Mouse (Mus musculus) heart, embryonic 16.5 days (tissue): ENCODE data around the gene Wdfy4. TPM values are rescaled to one million over a fixed set of nuclear protein-coding genes. Genes with fewer than 3 reads are reported as not detected.

Source experiments
- ATAC-seq: fragments of 200-750 bp; cut with Nextera tagmentation; replicated peaks from 2 replicates; pipeline ENCODE4 v1.8.0; 2017; ENCODE audit warnings: moderate number of reproducible peaks; ENCODE audit not compliant: insufficient read depth, low FRiP score; ENCODE audit errors: extremely low read depth
- H3K27ac ChIP-seq: fragments of 300-500 bp; sonication (generic); 2 replicates; pipeline ENCODE4 v1.5.1; 2014; ENCODE audit warnings: mild to moderate bottlenecking, low read length, control low read depth, moderate library complexity
- H3K27me3 ChIP-seq: fragments of 300-500 bp; sonication (generic); 2 replicates; pipeline ENCODE4 v1.6.1; 2014; ENCODE audit warnings: low read length, mixed read lengths; ENCODE audit not compliant: control insufficient read depth, insufficient read depth
- H3K36me3 ChIP-seq: fragments of 300-500 bp; sonication (generic); 2 replicates; pipeline ENCODE4 v1.6.1; 2014; ENCODE audit not compliant: control insufficient read depth, insufficient read depth
- H3K4me1 ChIP-seq: fragments of 300-500 bp; sonication (generic); 2 replicates; pipeline ENCODE4 v1.6.1; 2014; ENCODE audit warnings: low read length, mixed read lengths; ENCODE audit not compliant: control insufficient read depth, insufficient read depth
- H3K4me2 ChIP-seq: fragments of 300-500 bp; sonication (generic); 2 replicates; pipeline ENCODE4 v1.6.1; 2014; ENCODE audit warnings: low read depth, mild to moderate bottlenecking, control low read depth, low read length
- H3K4me3 ChIP-seq: fragments of 300-500 bp; sonication (generic); 2 replicates; pipeline ENCODE4 v1.5.1; 2014; ENCODE audit warnings: mild to moderate bottlenecking, control low read depth, low read length
- H3K9ac ChIP-seq: fragments of 300-500 bp; sonication (generic); 2 replicates; pipeline ENCODE4 v1.6.1; 2014; ENCODE audit warnings: low read length, control low read depth
- H3K9me3 ChIP-seq: fragments of 300-500 bp; sonication (generic); replicated peaks from 2 replicates; pipeline ENCODE4 v1.6.1; 2016; ENCODE audit warnings: low read length; ENCODE audit not compliant: control insufficient read depth
- WGBS: fragments of 180-500 bp; shearing (Covaris S2); extraction: QIAGEN DNeasy Blood & Tissue Kit; methylation state at CpG from one replicate; pipeline ENCODE4 v1.1.7; 2014; 5-methylcytosine and 5-hydroxymethylcytosine counted together
- polyA plus RNA-seq: library from polyadenylated mRNA; unstranded; fragments of >200 nt; fragmentation: Nextera tagmentation; extraction: Ambion mirVana; gene quantifications from 2 replicates; pipeline ENCODE4 v1.2.1, GENCODE M21; 2015

Gene Wdfy4
- polyA plus RNA-seq, 1 experiment from 2014 or later: 1.2 TPM

DNA sequence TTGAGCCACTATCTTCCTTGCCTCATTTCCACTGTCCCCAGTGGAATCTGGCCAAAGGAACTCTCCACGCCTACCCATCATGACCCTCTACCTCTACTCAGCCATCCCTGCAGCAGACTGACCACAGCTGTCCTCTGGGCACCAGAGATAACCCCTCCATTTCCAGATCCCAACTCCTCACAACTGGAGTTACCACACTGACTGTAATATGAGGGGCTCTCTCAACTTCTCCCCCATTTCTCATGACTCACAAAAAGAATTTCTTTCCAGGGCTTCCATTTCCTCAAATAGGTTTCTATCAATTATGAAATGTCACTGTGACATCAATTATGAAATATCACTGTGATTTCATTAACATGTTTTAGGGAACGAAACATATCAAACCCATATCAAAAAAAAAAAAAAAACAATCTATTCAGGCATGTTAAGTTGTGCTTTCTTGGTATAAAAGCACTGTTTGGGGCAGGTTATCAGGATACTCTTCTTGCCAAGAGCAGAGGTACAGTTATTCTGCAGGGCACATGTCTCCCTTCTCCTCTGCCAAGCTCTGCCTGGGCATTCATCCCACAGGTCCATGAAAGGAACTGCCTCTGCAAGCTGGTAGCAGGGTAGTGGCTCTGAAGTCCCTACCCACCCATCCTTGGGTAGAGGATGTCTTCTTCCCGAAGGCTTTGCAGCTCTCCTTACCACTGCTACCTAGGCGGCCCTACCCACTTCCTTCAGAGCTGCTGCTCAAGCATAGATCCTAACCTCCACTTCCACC, 10.1 kb downstream of the Wdfy4 start:
- WGBS: 82% methylated on average over 4 of the region's 4 CpGs
- no peak overlapping the region for H3K4me2 ChIP-seq
- H3K9me3 ChIP-seq: no peaks in the 10 kb centered on the region
- H3K27me3 ChIP-seq: no peaks in the 10 kb centered on the region
- no peak for ATAC-seq
- H3K9ac ChIP-seq: no peak overlapping the region
- no peak overlapping the region for H3K27ac ChIP-seq
- no peak overlapping the region for H3K4me3 ChIP-seq
- no peaks in the 10 kb centered on the region for H3K4me1 ChIP-seq
- H3K36me3 ChIP-seq: no peaks in the 10 kb centered on the region

DNA sequence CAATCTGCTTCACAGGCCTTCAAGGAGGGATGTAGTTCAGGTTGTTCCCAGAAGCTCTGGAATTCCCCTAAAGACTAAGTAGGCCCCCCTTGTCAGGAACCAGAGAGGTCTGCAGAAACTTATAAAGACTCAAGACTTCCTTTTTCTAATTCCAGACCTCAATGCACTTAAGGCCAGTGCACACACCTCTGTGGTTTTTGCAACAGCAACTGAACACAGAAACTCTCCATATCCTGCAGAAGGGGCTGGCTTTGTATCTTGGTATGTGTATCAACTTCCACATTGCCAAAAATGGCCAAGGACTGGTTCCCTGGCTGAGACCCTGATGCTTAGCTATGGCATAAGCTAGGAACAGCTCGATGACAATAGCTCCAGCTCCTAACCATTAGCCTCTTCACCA, 13.4 kb downstream of the Wdfy4 start:
- no peak for ATAC-seq

DNA sequence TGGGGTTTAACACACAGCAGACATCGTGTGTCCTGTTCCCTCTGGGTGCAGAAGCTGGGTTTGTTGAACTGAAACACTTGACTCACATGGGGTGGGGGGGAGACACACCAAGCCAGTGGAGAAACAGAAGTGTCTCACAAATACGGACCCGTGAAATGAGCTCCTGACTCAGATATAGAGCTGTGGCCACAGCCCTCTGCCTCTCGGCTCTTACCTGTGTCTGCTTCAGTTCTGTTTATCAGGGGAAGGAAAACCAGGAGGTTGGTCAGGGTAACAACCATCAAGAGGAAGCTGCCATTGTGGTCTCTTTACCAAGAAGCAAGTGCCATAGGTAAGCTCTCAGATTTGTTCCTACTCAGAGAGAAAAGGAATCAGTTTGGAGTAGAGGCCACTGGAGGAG, 16.6 kb downstream of the Wdfy4 start:
- Histone ChIP-seq H3K4me2 (no peak overlapping the region), H3K36me3 (no peaks in the 10 kb centered on the region), H3K27ac (no peak overlapping the region), H3K4me1 (no peaks in the 10 kb centered on the region), H3K4me3 (no peak overlapping the region), H3K9ac (no peak overlapping the region), H3K27me3 (no peaks in the 10 kb centered on the region), H3K9me3 (no peaks in the 10 kb centered on the region)
- ATAC-seq: no peak
- 80% methylated on average over 4 of the region's 4 CpGs for WGBS

More for the DNA sequence above, 13.4 kb downstream of the Wdfy4 start:
- no peak overlapping the region for H3K4me2 ChIP-seq
- no peak overlapping the region for H3K4me3 ChIP-seq
- 58% methylated on average over 1 of the region's 1 CpGs for WGBS
- H3K27ac ChIP-seq: no peak overlapping the region
- no peaks in the 10 kb centered on the region for H3K27me3 ChIP-seq
- no peaks in the 10 kb centered on the region for H3K9me3 ChIP-seq
- no peaks in the 10 kb centered on the region for H3K36me3 ChIP-seq
- H3K4me1 ChIP-seq: no peaks in the 10 kb centered on the region
- no peak overlapping the region for H3K9ac ChIP-seq

DNA sequence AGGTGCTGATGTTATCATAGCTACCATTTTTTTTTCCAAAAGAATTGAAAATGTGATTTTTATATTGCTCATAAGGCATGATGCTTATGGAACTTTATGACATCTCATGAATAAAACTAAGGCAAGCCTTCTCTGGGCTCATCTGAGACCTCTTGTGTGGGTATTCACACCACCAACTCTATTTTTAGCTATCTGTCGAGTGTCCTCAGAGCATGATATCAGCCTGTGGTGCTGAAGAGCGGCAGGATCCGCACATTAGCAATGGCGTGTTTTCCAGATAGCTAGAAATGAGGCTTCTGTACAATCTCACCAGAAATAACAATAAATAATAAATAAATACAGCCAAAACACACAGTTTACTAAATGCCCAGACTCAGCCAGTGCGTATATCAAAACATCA, 23.1 kb downstream of the Wdfy4 start:
- Histone ChIP-seq H3K9ac (no peak overlapping the region), H3K27me3 (no peaks in the 10 kb centered on the region), H3K27ac (peak overlapping the region; percentile 50), H3K4me1 (peaks cover 6% of the 10 kb centered on the region; the same call in 1 of the 2 replicates), H3K9me3 (no peaks in the 10 kb centered on the region), H3K4me2 (no peak overlapping the region), H3K36me3 (no peaks in the 10 kb centered on the region), H3K4me3 (no peak overlapping the region)
- 35% methylated on average over 5 of the region's 5 CpGs for WGBS
- ATAC-seq: peak; percentile 60

DNA sequence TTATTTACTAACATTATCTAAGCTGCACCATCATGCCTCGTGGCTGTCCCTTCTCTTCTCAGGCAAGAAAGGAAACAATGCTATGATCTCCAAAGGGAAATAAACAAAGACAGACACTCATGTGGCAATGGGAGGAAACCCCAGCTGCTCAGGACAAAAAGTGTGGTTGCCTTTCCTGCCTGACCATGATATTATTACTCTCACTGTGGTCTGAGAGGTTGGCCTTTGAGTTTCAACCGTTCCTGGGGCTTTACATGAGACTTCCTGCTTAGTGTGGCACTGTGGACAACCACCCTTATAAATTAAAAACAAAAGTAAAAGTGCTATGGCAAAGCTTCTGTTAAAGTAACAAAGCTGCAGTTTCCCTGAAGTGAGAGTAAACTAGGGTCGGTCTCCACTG, 27.0 kb downstream of the Wdfy4 start:
- H3K4me2 ChIP-seq: no peak overlapping the region
- no peak overlapping the region for H3K4me3 ChIP-seq
- H3K4me1 ChIP-seq: peaks cover 6% of the 10 kb centered on the region; the same call in 1 of the 2 replicates
- WGBS: 59% methylated on average over 3 of the region's 3 CpGs
- H3K27me3 ChIP-seq: no peaks in the 10 kb centered on the region
- H3K36me3 ChIP-seq: no peaks in the 10 kb centered on the region
- no peak overlapping the region for H3K27ac ChIP-seq
- H3K9ac ChIP-seq: no peak overlapping the region
- no peak for ATAC-seq
- H3K9me3 ChIP-seq: no peaks in the 10 kb centered on the region

DNA sequence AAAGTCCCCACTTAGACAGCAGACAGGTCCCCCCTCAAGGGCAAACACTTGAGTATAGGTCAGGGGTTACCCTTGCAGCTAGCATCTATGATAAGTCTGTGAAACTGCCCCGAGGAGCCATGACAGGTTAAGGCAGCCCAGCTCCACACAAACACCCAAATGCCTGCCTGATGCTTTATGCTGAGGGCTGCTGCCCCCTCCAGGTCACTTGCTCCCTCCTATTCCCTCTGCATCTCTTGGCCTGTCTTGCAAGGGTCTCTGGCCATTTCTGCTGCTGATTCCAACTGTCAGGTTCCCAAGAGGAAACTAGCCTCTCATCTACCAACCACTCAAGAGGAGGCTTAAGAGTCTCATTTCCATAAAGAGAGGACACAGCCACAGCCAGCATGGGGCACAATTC, 32.4 kb downstream of the Wdfy4 start:
- H3K36me3 ChIP-seq: no peaks in the 10 kb centered on the region
- no peak for ATAC-seq
- no peak overlapping the region for H3K4me2 ChIP-seq
- WGBS: 33% methylated on average over 1 of the region's 1 CpGs
- H3K27me3 ChIP-seq: peaks cover 2% of the 10 kb centered on the region; the same call in 1 of the 2 replicates
- H3K4me3 ChIP-seq: no peak overlapping the region
- no peak overlapping the region for H3K9ac ChIP-seq
- H3K4me1 ChIP-seq: no peaks in the 10 kb centered on the region
- no peak overlapping the region for H3K27ac ChIP-seq
- H3K9me3 ChIP-seq: no peaks in the 10 kb centered on the region

DNA sequence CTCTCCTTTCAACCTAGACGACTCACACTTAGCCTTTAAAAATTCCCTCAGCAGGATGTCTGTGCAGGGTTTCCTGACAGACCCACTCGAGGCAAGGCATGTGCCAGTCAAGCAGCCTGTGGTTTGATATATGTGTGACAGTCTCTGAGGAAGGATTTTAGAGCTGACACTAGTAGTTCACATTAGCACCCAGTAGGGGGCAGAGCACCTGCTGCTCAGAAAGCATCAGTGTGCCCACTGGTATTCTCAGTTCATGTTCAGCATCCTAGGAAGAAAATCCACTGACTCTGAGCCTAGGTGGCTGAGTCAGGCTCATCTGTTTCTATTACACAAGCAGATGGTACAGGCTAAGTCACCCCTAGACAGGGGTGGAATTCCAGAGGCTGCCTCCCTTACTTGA, 39.0 kb downstream of the Wdfy4 start:
- Histone ChIP-seq H3K27ac (no peak overlapping the region), H3K36me3 (no peaks in the 10 kb centered on the region), H3K4me3 (no peak overlapping the region), H3K4me1 (no peaks in the 10 kb centered on the region), H3K4me2 (no peak overlapping the region), H3K9ac (no peak overlapping the region), H3K9me3 (no peaks in the 10 kb centered on the region), H3K27me3 (peaks cover 2% of the 10 kb centered on the region)
- WGBS: 11% methylated on average over 2 of the region's 2 CpGs
- no peak for ATAC-seq

DNA sequence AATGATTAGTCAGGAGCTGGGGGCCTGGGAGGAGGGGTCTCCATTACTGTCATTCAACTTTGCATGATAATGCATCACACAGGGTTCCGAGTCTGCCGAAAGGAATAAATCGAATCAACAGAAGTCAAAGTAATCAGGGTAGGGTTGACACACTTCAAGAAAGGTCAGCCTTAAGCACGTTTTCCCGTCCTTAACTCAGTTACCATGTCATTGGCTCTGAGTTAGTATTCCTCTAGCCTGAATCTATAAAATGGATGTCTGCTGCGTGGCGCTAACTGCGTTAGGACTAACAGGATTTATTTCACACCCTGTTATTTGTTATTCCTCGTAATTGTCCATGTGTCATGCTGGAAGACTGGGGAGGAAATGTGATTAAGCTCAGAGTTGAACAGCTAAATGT, 48.5 kb downstream of the Wdfy4 start:
- H3K4me1 ChIP-seq: no peaks in the 10 kb centered on the region
- no peak overlapping the region for H3K4me2 ChIP-seq
- no peaks in the 10 kb centered on the region for H3K27me3 ChIP-seq
- WGBS: 76% methylated on average over 9 of the region's 9 CpGs
- H3K27ac ChIP-seq: no peak overlapping the region
- ATAC-seq: no peak
- no peak overlapping the region for H3K4me3 ChIP-seq
- H3K36me3 ChIP-seq: no peaks in the 10 kb centered on the region
- no peak overlapping the region for H3K9ac ChIP-seq
- no peaks in the 10 kb centered on the region for H3K9me3 ChIP-seq

DNA sequence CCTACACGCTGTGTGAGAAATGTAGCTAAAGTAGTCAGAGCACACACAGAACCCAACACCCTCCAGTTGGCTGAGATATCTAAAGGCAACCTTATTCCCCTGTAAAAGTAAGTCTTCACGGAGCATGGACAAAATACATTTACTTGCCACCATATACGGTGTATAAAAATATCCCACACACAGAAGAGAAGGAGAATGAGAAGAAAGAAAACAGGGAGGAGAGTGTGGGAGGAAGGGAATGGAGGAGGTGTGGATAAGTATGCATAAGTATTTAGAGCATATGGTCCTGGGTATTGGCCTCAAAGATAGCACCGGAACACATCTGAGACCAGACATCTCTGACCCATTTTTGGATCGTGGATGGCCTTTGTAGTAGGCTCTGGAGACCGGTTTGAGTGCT, 50.1 kb downstream of the Wdfy4 start:
- no peak overlapping the region for H3K9ac ChIP-seq
- no peaks in the 10 kb centered on the region for H3K9me3 ChIP-seq
- H3K4me1 ChIP-seq: no peaks in the 10 kb centered on the region
- ATAC-seq: no peak
- H3K27me3 ChIP-seq: no peaks in the 10 kb centered on the region
- H3K27ac ChIP-seq: no peak overlapping the region
- 78% methylated on average over 6 of the region's 6 CpGs for WGBS
- no peak overlapping the region for H3K4me2 ChIP-seq
- no peak overlapping the region for H3K4me3 ChIP-seq
- no peaks in the 10 kb centered on the region for H3K36me3 ChIP-seq
